Mouse (Mus musculus) liver, embryonic 14.5 days (tissue): ENCODE results near the gene Lrrc4b. TPM values are rescaled to one million over a fixed set of nuclear protein-coding genes. Genes with fewer than 3 reads are reported as not detected.
A peak's percentile ranks its signal among the peaks of the same experiment; 100 is the strongest.

Experiments
- ATAC-seq: fragments of 200-750 bp; cut with Nextera tagmentation; 2 replicates; pipeline ENCODE4 v1.8.0; 2017; ENCODE audit warnings: moderate number of reproducible peaks, mild to moderate bottlenecking, moderate library complexity; ENCODE audit not compliant: insufficient read depth
- DNase-seq, 3 experiments: peaks; one replicate each; pipeline ENCODE4 v3.0.0-alpha.2; 2012 to 2013; ENCODE audit warnings: low read depth in 3 of 3, low spot score in 3 of 3
- H3K27ac ChIP-seq: fragments of 300-500 bp; sonication (generic); 2 replicates; pipeline ENCODE4 v1.5.1; 2014; ENCODE audit warnings: moderate library complexity, mild to moderate bottlenecking, control low read depth, inconsistent platforms
- H3K27me3 ChIP-seq: fragments of 300-500 bp; sonication (generic); 2 replicates; pipeline ENCODE4 v1.6.1; 2014; ENCODE audit warnings: mild to moderate bottlenecking, low read length, moderate library complexity; ENCODE audit not compliant: control insufficient read depth, insufficient read depth
- H3K36me3 ChIP-seq: fragments of 300-500 bp; sonication (generic); replicated peaks from 2 replicates; pipeline ENCODE4 v1.6.1; 2014; ENCODE audit warnings: low read depth; ENCODE audit not compliant: control insufficient read depth, insufficient read depth
- H3K4me1 ChIP-seq, 2 experiments: fragments of 200-500 bp in 1 of 2; fragments of 300-500 bp in 1 of 2; sonication (generic) in 1 of 2; replicated peaks; 2 replicates each; pipeline ENCODE4 v1.6.1; 2012 to 2014; ENCODE audit warnings: antibody characterized with exemption in 1 of 2, inconsistent platforms in 1 of 2, low read length in 1 of 2; ENCODE audit not compliant: control insufficient read depth in 2 of 2, insufficient read depth in 2 of 2
- H3K4me2 ChIP-seq: fragments of 300-500 bp; sonication (generic); 2 replicates; pipeline ENCODE4 v1.6.1; 2014; ENCODE audit warnings: low read depth, mild to moderate bottlenecking, control low read depth, moderate library complexity
- H3K4me3 ChIP-seq, 2 experiments: fragments of 200-500 bp in 1 of 2; fragments of 300-500 bp in 1 of 2; sonication (generic) in 1 of 2; 2 replicates each; pipeline ENCODE4 v1.5.1; 2012 to 2014; ENCODE audit warnings: low read depth in 2 of 2, low read length in 2 of 2, mild to moderate bottlenecking in 2 of 2, control low read depth in 1 of 2, inconsistent platforms in 1 of 2, moderate library complexity in 1 of 2; ENCODE audit not compliant: insufficient read depth in 1 of 2
- H3K9ac ChIP-seq: fragments of 300-500 bp; sonication (generic); replicated peaks from 2 replicates; pipeline ENCODE4 v1.6.1; 2014; ENCODE audit warnings: mild to moderate bottlenecking, control low read depth, moderate library complexity
- H3K9me3 ChIP-seq: fragments of 300-500 bp; sonication (generic); 2 replicates; pipeline ENCODE4 v1.6.1; 2016; ENCODE audit warnings: low read length, mixed read lengths; ENCODE audit not compliant: control insufficient read depth
- CTCF ChIP-seq: IDR thresholded peaks from 2 replicates; pipeline ENCODE4 v1.5.1; 2016; ENCODE audit warnings: antibody characterized with exemption, low read depth, control low read depth
- EP300 ChIP-seq: IDR thresholded peaks from 2 replicates; pipeline ENCODE4 v1.6.1; 2016; ENCODE audit warnings: antibody characterized with exemption, low read depth
- WGBS: fragments of 180-500 bp; shearing (Covaris S2); extraction: QIAGEN DNeasy Blood & Tissue Kit; methylation state at CpG from one replicate; pipeline ENCODE4 v1.1.7; 2014; ENCODE audit not compliant: insufficient replicate concordance; 5-methylcytosine and 5-hydroxymethylcytosine counted together
- polyA plus RNA-seq, 2 experiments: library from polyadenylated mRNA; depleted of rRNA in 1 of 2; stranded (reverse) in 1 of 2; unstranded in 1 of 2; fragments of >200 nt; fragmentation: Nextera tagmentation in 1 of 2; extraction: Ambion mirVana in 1 of 2; gene quantifications; 2 replicates each; pipeline versions ENCODE4 v1.2.1 to v1.2.3; 2012 to 2014

The Lrrc4b gene
- polyA plus RNA-seq, 2 experiments, result 0.02 TPM; not detected in 1

DNA sequence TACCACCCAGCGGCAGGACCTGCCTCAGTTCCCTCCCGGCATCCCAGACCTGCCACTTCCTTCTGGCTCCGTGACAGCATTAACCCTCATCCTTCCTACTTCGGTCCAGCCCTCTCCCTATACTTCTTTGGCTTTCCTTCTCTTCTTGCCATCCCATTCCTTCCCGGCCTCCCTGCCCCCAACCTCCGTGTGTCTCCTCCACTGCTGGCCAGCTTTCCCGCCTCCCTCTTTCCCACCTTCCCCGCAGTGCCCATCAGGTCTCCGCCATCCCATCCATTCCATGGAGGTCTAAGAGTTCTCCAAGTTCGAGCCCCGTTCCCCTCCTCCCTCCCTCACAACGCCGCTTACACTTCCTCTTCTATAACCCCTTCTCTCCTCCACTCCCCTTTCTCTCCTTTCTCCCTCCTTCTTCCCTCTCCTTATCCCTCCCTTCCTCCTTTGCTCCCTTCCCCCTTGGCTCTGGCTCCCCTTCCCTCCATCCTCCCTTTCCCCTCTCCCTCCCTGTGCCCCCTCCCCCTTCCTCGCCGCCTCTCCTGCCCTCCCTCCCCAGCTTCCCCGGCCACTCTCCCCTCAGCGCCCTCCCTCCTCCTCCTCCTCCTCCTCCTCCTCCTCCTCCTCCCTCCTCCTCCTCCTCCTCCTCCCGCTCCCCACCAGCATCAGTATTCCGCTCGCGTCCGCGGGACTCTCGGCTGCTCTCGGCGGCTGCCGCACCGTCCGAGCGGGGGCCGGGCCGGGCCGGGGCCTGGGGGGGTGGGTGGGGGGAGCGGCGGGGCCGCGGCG, 457 bp upstream of the Lrrc4b start:
- Histone ChIP-seq H3K36me3 (no peaks in the 10 kb centered on the region), H3K9ac (no peak overlapping the region), H3K4me2 (no peak overlapping the region), H3K27ac (no peak overlapping the region), H3K4me1 (peaks cover 2 to 4% of the 10 kb centered on the region in 2 experiments; a peak in 3 of 4 replicates), H3K9me3 (no peaks in the 10 kb centered on the region), H3K27me3 (peaks cover 64% of the 10 kb centered on the region), H3K4me3 (no peak overlapping the region)
- no peak for TF ChIP-seq EP300
- TF ChIP-seq CTCF, result no peak
- 6% methylated on average over 19 of the region's 38 CpGs for WGBS
- ATAC-seq, result no peak
- DNase-seq, result no peak

DNA sequence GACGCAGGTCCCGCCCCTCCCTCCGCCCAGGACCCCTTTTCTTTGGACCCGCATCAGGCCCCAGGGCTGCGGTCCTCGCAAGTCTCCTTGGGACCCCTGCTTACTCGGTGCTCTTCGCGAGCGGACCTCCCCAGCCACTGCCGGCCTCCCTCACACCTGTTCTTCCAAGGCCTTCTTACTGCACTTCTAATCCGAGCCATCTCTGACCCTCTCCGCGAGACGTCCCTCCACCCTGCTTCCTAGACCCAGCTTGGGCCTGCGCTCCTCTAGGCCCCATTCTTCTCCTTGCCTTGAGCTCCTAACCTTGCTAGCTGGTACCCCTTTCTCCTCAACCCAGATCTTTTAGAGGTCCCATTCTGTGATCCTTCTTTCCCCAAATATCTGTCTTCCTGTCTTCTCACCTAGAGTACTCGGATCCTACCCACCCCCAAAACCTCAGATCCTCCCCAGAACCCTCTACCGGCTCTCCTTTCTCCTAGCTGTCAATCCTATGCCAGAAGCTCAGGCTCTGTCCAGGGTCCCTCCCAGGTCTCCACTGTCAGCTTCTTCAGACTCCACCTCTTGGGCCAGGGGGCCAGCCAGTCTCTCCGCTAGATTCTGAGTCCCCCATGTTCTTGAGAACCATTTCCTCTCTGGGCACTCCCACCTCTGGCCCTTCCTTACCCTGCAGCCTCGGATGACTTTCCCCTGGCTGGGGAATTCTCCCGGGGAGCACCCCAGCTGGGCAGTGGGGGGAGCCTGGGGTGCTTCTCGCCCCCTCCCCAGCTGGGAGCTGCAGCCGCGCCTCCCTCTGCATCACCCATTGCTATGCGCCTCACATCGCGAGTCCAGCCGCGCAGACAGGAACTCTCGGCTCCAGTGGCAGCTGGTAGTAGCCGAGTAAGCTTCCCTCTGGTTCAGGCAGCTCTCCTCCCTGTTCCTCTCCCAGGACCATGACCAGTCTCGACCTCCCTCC, 993 bp downstream of the Lrrc4b start:
- H3K4me2 ChIP-seq, result no peak overlapping the region
- no peak overlapping the region for H3K9ac ChIP-seq
- H3K9me3 ChIP-seq, result no peaks in the 10 kb centered on the region
- DNase-seq (no peak), ATAC-seq (no peak)
- TF ChIP-seq CTCF, result no peak
- TF ChIP-seq EP300, result no peak
- no peaks in the 10 kb centered on the region for H3K36me3 ChIP-seq
- H3K27me3 ChIP-seq, result peaks cover 64% of the 10 kb centered on the region
- H3K4me1 ChIP-seq, result peaks cover 8 to 11% of the 10 kb centered on the region in 2 experiments; a peak in 3 of 4 replicates
- no peak overlapping the region for H3K27ac ChIP-seq
- H3K4me3 ChIP-seq, result no peak overlapping the region
- WGBS, result 6% methylated on average over 29 of the region's 32 CpGs

- Histone ChIP-seq H3K27me3 (peaks cover 48% of the 10 kb centered on the region), H3K27ac (no peak overlapping the region), H3K36me3 (no peaks in the 10 kb centered on the region), H3K4me3 (no peak overlapping the region), H3K9ac (no peak overlapping the region), H3K4me1 (peaks cover 8 to 14% of the 10 kb centered on the region in 2 experiments), H3K4me2 (no peak overlapping the region), H3K9me3 (no peaks in the 10 kb centered on the region)
- DNase-seq (no peak), ATAC-seq (no peak)
- WGBS, result 61% methylated on average over 6 of the region's 6 CpGs
- TF ChIP-seq EP300, result no peak
- no peak for TF ChIP-seq CTCF
These were observed 3.7 kb downstream of the Lrrc4b start for GRCm38 (mm10) chr7:44432550-44432949.

DNA sequence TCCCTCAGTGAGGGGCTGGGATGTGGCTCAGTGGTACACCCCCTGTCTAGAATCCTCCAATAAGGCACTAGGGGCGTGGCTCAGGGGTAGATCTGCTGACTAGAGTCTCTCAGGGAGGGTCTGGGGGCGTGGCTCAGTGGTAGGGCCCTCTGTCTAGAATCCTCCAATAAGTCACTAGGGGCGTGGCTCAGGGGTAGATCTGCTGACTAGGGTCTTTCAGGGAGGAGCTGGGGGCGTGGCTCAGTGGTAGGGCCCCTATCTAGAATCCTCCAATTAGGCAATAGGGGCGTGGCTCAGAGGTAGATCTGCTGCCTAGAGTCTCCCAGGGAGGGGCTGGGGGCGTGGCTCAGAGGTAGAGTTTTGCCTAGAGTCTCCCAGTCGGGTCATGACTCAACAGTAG, 4.6 kb downstream of the Lrrc4b start:
- Histone ChIP-seq H3K9me3 (no peaks in the 10 kb centered on the region), H3K27ac (no peak overlapping the region), H3K27me3 (peaks cover 40% of the 10 kb centered on the region), H3K4me3 (no peak overlapping the region), H3K4me1 (peaks cover 8 to 14% of the 10 kb centered on the region in 2 experiments), H3K9ac (no peak overlapping the region), H3K4me2 (no peak overlapping the region), H3K36me3 (no peaks in the 10 kb centered on the region)
- ATAC-seq (peak; percentile 83), DNase-seq (peak; percentile 62 to 67 (median 63))
- 4% methylated on average over 7 of the region's 7 CpGs for WGBS
- no peak for TF ChIP-seq EP300
- no peak for TF ChIP-seq CTCF

GRCm38 (mm10) chr7:44434089-44434488, 5.3 kb downstream of the Lrrc4b start:
- peaks cover 8 to 14% of the 10 kb centered on the region in 2 experiments for H3K4me1 ChIP-seq
- ATAC-seq, result no peak
- no peak overlapping the region for H3K4me2 ChIP-seq
- peaks cover 34% of the 10 kb centered on the region for H3K27me3 ChIP-seq
- no peaks in the 10 kb centered on the region for H3K9me3 ChIP-seq
- H3K9ac ChIP-seq, result no peak overlapping the region
- H3K4me3 ChIP-seq, result no peak overlapping the region
- no peak overlapping the region for H3K27ac ChIP-seq
- no peak for DNase-seq
- TF ChIP-seq CTCF (no peak), EP300 (no peak)
- WGBS, result 68% methylated on average over 9 of the region's 9 CpGs
- H3K36me3 ChIP-seq, result no peaks in the 10 kb centered on the region
